Mouse (Mus musculus): ENCODE measurements around the gene Rnf31. TPM values are rescaled to one million over a fixed set of nuclear protein-coding genes. Genes with fewer than 3 reads are reported as not detected.

The Rnf31 gene
- total and polyA plus RNA-seq, 3 experiments, result 19.7 to 30.9 (median 27.5) TPM

- intact Hi-C loops (cut with DNase I), result no loop called here
- no peak for TF ChIP-seq POLR2A (IDR thresholded peaks at IDR 0.05; ENCODE audit: insufficient read depth, low read depth, low read length)
- no peak for TF ChIP-seq CTCF (IDR thresholded peaks at IDR 0.05)
- TF ChIP-seq EP300 (IDR thresholded peaks at IDR 0.05; ENCODE audit: insufficient read depth, low read depth, low read length), result no peak
- no peaks in the 10 kb centered on the region for H3K36me3 ChIP-seq (ENCODE audit: control insufficient read depth, insufficient read depth, low read length)
- WGBS, result 90% methylated on average over 2 of the region's 2 CpGs
- no peaks in the 10 kb centered on the region for H3K4me1 ChIP-seq (ENCODE audit: control insufficient read depth, insufficient read depth, low read length)
- H3K4me3 ChIP-seq, result no peak within 1 kb of the TSS
- no peak within 1 kb of the TSS for H3K9ac ChIP-seq (ENCODE audit: low read depth, low read length)
- no peaks in the 10 kb centered on the region for H3K27me3 ChIP-seq (ENCODE audit: control insufficient read depth, insufficient read depth, low read length)
- H3K27ac ChIP-seq, result no peak within 1 kb of the TSS
- no peaks in the 10 kb centered on the region for H3K79me2 ChIP-seq (replicated peaks; ENCODE audit: control insufficient read depth, insufficient read depth, low read length)
- DNase-seq, result no peak
Observed at GRCm38 (mm10) chr14:55649884-55650283, 58.4 kb downstream of the Rnf31 start, which contains the start of gene Tssk4. Tssk4 (plus strand) TSS chr14:55650184.

GRCm38 (mm10) chr14:55651528-55651927 is 60.0 kb downstream of the Rnf31 start:
- TF ChIP-seq POLR2A (IDR thresholded peaks at IDR 0.05; ENCODE audit: insufficient read depth, low read depth, low read length), result no peak
- no peak for TF ChIP-seq EP300 (IDR thresholded peaks at IDR 0.05; ENCODE audit: insufficient read depth, low read depth, low read length)
- no peak for TF ChIP-seq CTCF (IDR thresholded peaks at IDR 0.05)
- H3K9ac ChIP-seq (ENCODE audit: low read depth, low read length), result no peak overlapping the region
- DNase-seq, result no peak
- no peaks in the 10 kb centered on the region for H3K27me3 ChIP-seq (ENCODE audit: control insufficient read depth, insufficient read depth, low read length)
- intact Hi-C loops (cut with DNase I), result no loop called here
- no peak overlapping the region for H3K27ac ChIP-seq
- H3K4me3 ChIP-seq, result no peak overlapping the region
- no peaks in the 10 kb centered on the region for H3K36me3 ChIP-seq (ENCODE audit: control insufficient read depth, insufficient read depth, low read length)
- 80% methylated on average over 7 of the region's 7 CpGs for WGBS
- H3K4me1 ChIP-seq (ENCODE audit: control insufficient read depth, insufficient read depth, low read length), result no peaks in the 10 kb centered on the region
- no peaks in the 10 kb centered on the region for H3K79me2 ChIP-seq (replicated peaks; ENCODE audit: control insufficient read depth, insufficient read depth, low read length)

Other genes with a start within 250 kb of the Rnf31 start
Only the 30 nearest of the 31 such genes appear.
- gene Dhrs4, start 113.0 kb upstream of the Rnf31 start, total RNA-seq (2021), result 100 to 1,000 TPM; 106 to 125 TPM
- gene Dhrs4, start 113.0 kb upstream of the Rnf31 start, polyA plus RNA-seq (2012; rRNA removed), result 64.7 and 85.7 TPM in 2 replicates
- gene Carmil3, start 101.1 kb upstream of the Rnf31 start, total RNA-seq (2021), result 1 to 10 TPM; 1.3 to 2.0 TPM
- gene Carmil3, start 101.1 kb upstream of the Rnf31 start, polyA plus RNA-seq (2012; rRNA removed), result 3.4 and 4.8 TPM in 2 replicates
- not detected for gene Cpne6, start 81.3 kb upstream of the Rnf31 start, total RNA-seq (2021)
- gene Cpne6, start 81.3 kb upstream of the Rnf31 start, polyA plus RNA-seq (2012; rRNA removed), result 0.25 and 0.26 TPM in 2 replicates
- gene Nrl, start 66.7 kb upstream of the Rnf31 start, total RNA-seq (2021), result not detected
- gene Nrl, start 66.7 kb upstream of the Rnf31 start, polyA plus RNA-seq (2012; rRNA removed), result not detected in 2 replicates
- 1 to 10 TPM; 9.0 to 9.4 TPM for gene Pck2, start 51.4 kb upstream of the Rnf31 start, total RNA-seq (2021)
- gene Pck2, start 51.4 kb upstream of the Rnf31 start, polyA plus RNA-seq (2012; rRNA removed), result 13.3 and 15.3 TPM in 2 replicates
- gene Dcaf11, start 31.7 kb upstream of the Rnf31 start, total RNA-seq (2021), result 100 to 1,000 TPM; 136 to 160 TPM
- gene Dcaf11, start 31.7 kb upstream of the Rnf31 start, polyA plus RNA-seq (2012; rRNA removed), result 151 and 186 TPM in 2 replicates
- gene A730061H03Rik, start 31.3 kb upstream of the Rnf31 start, total RNA-seq (2021), result not detected
- 0.74 and 1.2 TPM in 2 replicates for gene A730061H03Rik, start 31.3 kb upstream of the Rnf31 start, polyA plus RNA-seq (2012; rRNA removed)
- gene Fitm1, start 16.1 kb upstream of the Rnf31 start, total RNA-seq (2021), result 100 to 1,000 TPM; 165 to 187 TPM
- gene Fitm1, start 16.1 kb upstream of the Rnf31 start, polyA plus RNA-seq (2012; rRNA removed), result 323 and 403 TPM in 2 replicates
- gene Psme1, start 13.6 kb upstream of the Rnf31 start, total RNA-seq (2021), result 100 to 1,000 TPM; 231 to 264 TPM
- gene Psme1, start 13.6 kb upstream of the Rnf31 start, polyA plus RNA-seq (2012; rRNA removed), result 101 and 118 TPM in 2 replicates
- gene Emc9, start 6.4 kb upstream of the Rnf31 start, total RNA-seq (2021), result 10 to 100 TPM; 58.4 to 61.1 TPM
- 52.9 and 54.2 TPM in 2 replicates for gene Emc9, start 6.4 kb upstream of the Rnf31 start, polyA plus RNA-seq (2012; rRNA removed)
- 100 to 1,000 TPM; 119 to 120 TPM for gene Psme2, start 595 bp upstream of the Rnf31 start, total RNA-seq (2021)
- 37.3 and 56.7 TPM in 2 replicates for gene Psme2, start 595 bp upstream of the Rnf31 start, polyA plus RNA-seq (2012; rRNA removed)
- 1 to 10 TPM; 9.7 to 9.8 TPM for gene Irf9, start 11.9 kb downstream of the Rnf31 start, total RNA-seq (2021)
- 22.2 and 29.3 TPM in 2 replicates for gene Irf9, start 11.9 kb downstream of the Rnf31 start, polyA plus RNA-seq (2012; rRNA removed)
- gene Rec8, start 26.3 kb downstream of the Rnf31 start, total RNA-seq (2021), result under 1 TPM in 1 of 2 experiments, not detected in 1; 0.32 TPM
- gene Rec8, start 26.3 kb downstream of the Rnf31 start, polyA plus RNA-seq (2012; rRNA removed), result 0.12 and 0.29 TPM in 2 replicates
- gene Ipo4, start 44.2 kb downstream of the Rnf31 start, total RNA-seq (2021), result 10 to 100 TPM; 51.3 to 64.1 TPM
- gene Ipo4, start 44.2 kb downstream of the Rnf31 start, polyA plus RNA-seq (2012; rRNA removed), result 68.2 and 68.9 TPM in 2 replicates
- 1 to 10 TPM; 2.5 to 3.8 TPM for gene Gm49378, start 46.2 kb downstream of the Rnf31 start, total RNA-seq (2021)
- gene Gm49378, start 46.2 kb downstream of the Rnf31 start, polyA plus RNA-seq (2012; rRNA removed), result 3.5 and 5.0 TPM in 2 replicates
- gene Tm9sf1, start 52.1 kb downstream of the Rnf31 start, total RNA-seq (2021), result 10 to 100 TPM; 39.4 to 40.6 TPM
- 50.6 and 63.0 TPM in 2 replicates for gene Tm9sf1, start 52.1 kb downstream of the Rnf31 start, polyA plus RNA-seq (2012; rRNA removed)
- gene Tssk4, start 58.5 kb downstream of the Rnf31 start, total RNA-seq (2021), result under 1 TPM; 0.34 to 0.47 TPM
- gene Tssk4, start 58.5 kb downstream of the Rnf31 start, polyA plus RNA-seq (2012; rRNA removed), result 0.55 and 0.61 TPM in 2 replicates
- gene Mdp1, start 68.8 kb downstream of the Rnf31 start, total RNA-seq (2021), result 10 to 100 TPM; 45.3 to 49.1 TPM
- gene Mdp1, start 68.8 kb downstream of the Rnf31 start, polyA plus RNA-seq (2012; rRNA removed), result 35.7 and 54.9 TPM in 2 replicates
- gene Gmpr2, start 80.2 kb downstream of the Rnf31 start, total RNA-seq (2021), result 1 to 10 TPM; 8.1 to 9.0 TPM
- gene Gmpr2, start 80.2 kb downstream of the Rnf31 start, polyA plus RNA-seq (2012; rRNA removed), result 11.8 and 18.2 TPM in 2 replicates
- gene Nedd8, start 80.4 kb downstream of the Rnf31 start, total RNA-seq (2021), result 100 to 1,000 TPM; 242 to 262 TPM
- gene Nedd8, start 80.4 kb downstream of the Rnf31 start, polyA plus RNA-seq (2012; rRNA removed), result 265 and 340 TPM in 2 replicates
- 10 to 100 TPM; 12.6 to 12.8 TPM for gene Tinf2, start 90.1 kb downstream of the Rnf31 start, total RNA-seq (2021)
- gene Tinf2, start 90.1 kb downstream of the Rnf31 start, polyA plus RNA-seq (2012; rRNA removed), result 7.6 and 8.5 TPM in 2 replicates
- under 1 TPM; 0.16 to 0.43 TPM for gene Tgm1, start 122.2 kb downstream of the Rnf31 start, total RNA-seq (2021)
- gene Tgm1, start 122.2 kb downstream of the Rnf31 start, polyA plus RNA-seq (2012; rRNA removed), result 0.31 and 0.41 TPM in 2 replicates
- gene Rabggta, start 130.6 kb downstream of the Rnf31 start, total RNA-seq (2021), result 10 to 100 TPM; 12.5 to 13.0 TPM
- gene Rabggta, start 130.6 kb downstream of the Rnf31 start, polyA plus RNA-seq (2012; rRNA removed), result 26.3 and 32.2 TPM in 2 replicates
- 10 to 100 TPM; 35.4 to 40.2 TPM for gene Dhrs1, start 154.0 kb downstream of the Rnf31 start, total RNA-seq (2021)
- gene Dhrs1, start 154.0 kb downstream of the Rnf31 start, polyA plus RNA-seq (2012; rRNA removed), result 82.9 and 85.8 TPM in 2 replicates
- gene Nop9, start 154.0 kb downstream of the Rnf31 start, total RNA-seq (2021), result 10 to 100 TPM; 10.1 to 11.4 TPM
- 8.3 and 13.1 TPM in 2 replicates for gene Nop9, start 154.0 kb downstream of the Rnf31 start, polyA plus RNA-seq (2012; rRNA removed)
- gene Cideb, start 166.8 kb downstream of the Rnf31 start, total RNA-seq (2021), result under 1 TPM; 0.81 to 0.98 TPM
- gene Cideb, start 166.8 kb downstream of the Rnf31 start, polyA plus RNA-seq (2012; rRNA removed), result 6.7 and 8.1 TPM in 2 replicates
- under 1 TPM in 1 of 2 experiments, not detected in 1; 0.20 TPM for gene Ltb4r2, start 169.7 kb downstream of the Rnf31 start, total RNA-seq (2021)
- gene Ltb4r2, start 169.7 kb downstream of the Rnf31 start, polyA plus RNA-seq (2012; rRNA removed), result 0.06 and 0.20 TPM in 2 replicates
- under 1 TPM; 0.34 to 0.36 TPM for gene Ltb4r1, start 174.3 kb downstream of the Rnf31 start, total RNA-seq (2021)
- 0.76 TPM in 2 replicates for gene Ltb4r1, start 174.3 kb downstream of the Rnf31 start, polyA plus RNA-seq (2012; rRNA removed)
- gene Adcy4, start 192.4 kb downstream of the Rnf31 start, total RNA-seq (2021), result 10 to 100 TPM; 16.1 to 20.3 TPM
- 36.5 and 40.0 TPM in 2 replicates for gene Adcy4, start 192.4 kb downstream of the Rnf31 start, polyA plus RNA-seq (2012; rRNA removed)
- gene Ripk3, start 197.2 kb downstream of the Rnf31 start, total RNA-seq (2021), result 1 to 10 TPM; 2.2 to 2.4 TPM
- gene Ripk3, start 197.2 kb downstream of the Rnf31 start, polyA plus RNA-seq (2012; rRNA removed), result 3.5 and 4.1 TPM in 2 replicates